Mouse (Mus musculus): ENCODE data around the gene Xirp1.

DNA sequence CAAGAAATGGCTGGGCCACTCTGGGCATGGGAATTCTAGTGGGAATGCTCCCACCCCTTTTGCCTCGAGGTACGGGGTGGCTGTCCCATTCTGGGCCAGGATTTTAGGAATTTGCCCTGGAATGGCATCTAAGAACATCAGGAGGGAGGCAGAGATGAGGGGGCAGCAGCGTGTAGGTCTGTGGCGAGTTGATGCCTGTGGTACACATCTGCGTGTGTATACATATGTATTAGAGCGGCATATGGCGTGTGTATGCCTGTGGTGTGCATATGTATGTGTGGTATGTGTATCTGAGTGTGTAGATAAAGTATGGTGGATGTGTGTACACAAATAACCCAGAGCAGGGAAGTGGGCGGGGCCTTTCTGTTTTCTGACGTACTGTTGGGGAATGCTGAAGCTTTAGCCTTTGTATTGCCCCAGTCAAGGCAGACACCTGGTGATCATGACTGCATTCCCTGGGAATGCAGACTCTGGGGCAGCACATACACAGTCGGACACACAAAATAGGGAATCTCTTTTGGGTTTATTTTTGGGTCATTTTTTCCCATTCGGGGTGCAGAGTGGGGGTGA, 10.1 kb downstream of the Xirp1 start:
- TF ChIP-seq CTCF (IDR thresholded peaks at IDR 0.05) (no peak), EP300 (IDR thresholded peaks at IDR 0.05) (no peak)
